Mouse (Mus musculus): ENCODE results near the gene Stx3.

The Stx3 gene

DNA sequence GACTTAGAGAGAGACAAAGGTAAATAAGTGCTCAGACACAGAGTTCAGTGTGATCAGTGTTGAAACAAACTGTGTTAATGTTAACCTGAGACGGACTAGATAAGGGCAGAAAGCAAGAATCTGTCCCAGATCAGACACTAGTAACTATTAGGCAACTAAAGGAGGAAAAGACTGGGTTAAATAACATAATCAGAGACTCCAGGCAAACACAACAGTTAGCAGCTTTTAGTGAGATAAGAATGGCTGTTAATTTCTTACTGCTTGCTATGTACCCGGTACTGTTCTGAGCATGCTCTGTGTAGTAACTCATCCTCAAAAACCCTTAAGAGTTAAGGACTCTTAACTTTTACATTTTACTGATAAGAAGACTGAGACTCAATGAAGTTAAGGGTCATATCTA lies 93.3 kb downstream of the Stx3 start:
- no peak for DNase-seq (ENCODE audit: low read depth)

All from fibroblast of lung, adult 2 months (primary cell).